Mouse (Mus musculus): ENCODE data around the gene Kdm6b.

Gene Kdm6b

DNA sequence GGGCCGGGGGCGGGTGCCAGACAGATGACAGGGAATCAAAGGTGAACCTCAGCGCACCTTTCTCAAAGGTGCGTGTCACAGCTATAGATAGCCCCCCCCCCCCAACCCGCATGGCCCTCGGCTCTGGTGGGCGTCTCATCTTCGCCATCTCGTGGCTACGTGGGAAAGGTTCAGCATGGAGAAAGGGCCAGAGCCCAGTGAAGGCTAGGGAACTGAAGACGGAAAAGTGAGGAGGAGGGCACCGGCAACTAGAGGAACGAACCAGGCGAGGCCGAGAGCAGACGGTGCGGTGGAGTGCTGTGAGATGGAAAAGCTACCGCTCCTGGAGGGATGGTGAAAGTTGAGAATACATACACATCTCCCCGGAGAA is 6.0 kb upstream of the Kdm6b start:
- peak; percentile 69 to 72 for DNase-seq (ENCODE audit: low spot score in 2 of 2)

- peak; percentile 97 to 99 for DNase-seq (ENCODE audit: low spot score in 2 of 2)
Measured at GRCm38 (mm10) chr11:69418481-69419442, 5.3 kb upstream of the Kdm6b start.

- peak; percentile 96 to 97 for DNase-seq (ENCODE audit: low spot score in 2 of 2)
Measured at GRCm38 (mm10) chr11:69417449-69418384, 4.2 kb upstream of the Kdm6b start.

- DNase-seq (ENCODE audit: low spot score in 2 of 2) = no peak
Measured at GRCm38 (mm10) chr11:69416921-69417448, 3.5 kb upstream of the Kdm6b start.

GRCm38 (mm10) chr11:69416509-69416908 is 3.0 kb upstream of the Kdm6b start:
- DNase-seq (ENCODE audit: low spot score in 2 of 2) = no peak

DNA sequence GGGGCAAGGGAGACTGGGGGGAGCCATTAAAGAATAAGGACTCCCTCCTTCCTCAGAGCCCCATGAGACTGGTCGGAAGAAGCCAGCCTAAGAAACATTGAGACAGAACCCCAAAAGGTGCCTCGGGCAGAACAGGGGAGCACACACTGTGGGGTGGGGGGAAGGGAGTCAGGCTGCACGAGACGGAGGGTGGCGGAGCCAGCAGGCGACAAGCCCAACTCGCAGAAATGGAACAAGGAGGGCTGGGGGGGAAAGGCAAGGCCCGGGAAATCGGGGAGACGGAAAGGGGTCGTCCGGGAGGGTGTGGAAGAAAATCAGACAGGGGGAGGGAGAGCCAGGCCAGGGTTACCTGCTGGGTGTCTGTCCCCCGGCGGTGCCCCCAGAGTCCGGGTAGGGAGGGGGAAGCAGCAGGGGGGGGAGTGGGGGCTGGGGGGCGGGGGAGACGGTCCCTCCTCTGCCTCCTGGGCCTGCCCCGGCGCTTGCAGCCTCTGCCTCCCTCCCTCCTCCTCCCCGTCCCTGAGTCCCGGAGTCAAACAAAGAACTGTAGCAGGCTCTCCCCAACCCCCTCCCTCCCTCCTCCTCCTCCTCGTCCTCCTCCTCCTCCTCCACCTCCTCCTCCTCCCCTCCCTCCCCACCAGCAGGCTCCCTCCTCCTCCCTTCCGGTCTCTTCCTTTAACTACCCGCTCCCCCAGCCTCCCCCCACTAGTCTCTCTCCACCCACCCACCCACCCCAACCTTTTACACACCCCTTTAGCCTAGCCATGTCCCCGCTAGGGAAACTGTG is 2.4 kb upstream of the Kdm6b start:
- DNase-seq (ENCODE audit: low spot score in 2 of 2) = peak; percentile 77 to 83

GRCm38 (mm10) chr11:69415327-69415667 is 1.8 kb upstream of the Kdm6b start:
- peak; percentile 77 to 86 for DNase-seq (ENCODE audit: low spot score in 2 of 2)

GRCm38 (mm10) chr11:69414421-69415326 is 1.2 kb upstream of the Kdm6b start:
- DNase-seq (ENCODE audit: low spot score in 2 of 2) = peak; percentile 25 to 42

DNA sequence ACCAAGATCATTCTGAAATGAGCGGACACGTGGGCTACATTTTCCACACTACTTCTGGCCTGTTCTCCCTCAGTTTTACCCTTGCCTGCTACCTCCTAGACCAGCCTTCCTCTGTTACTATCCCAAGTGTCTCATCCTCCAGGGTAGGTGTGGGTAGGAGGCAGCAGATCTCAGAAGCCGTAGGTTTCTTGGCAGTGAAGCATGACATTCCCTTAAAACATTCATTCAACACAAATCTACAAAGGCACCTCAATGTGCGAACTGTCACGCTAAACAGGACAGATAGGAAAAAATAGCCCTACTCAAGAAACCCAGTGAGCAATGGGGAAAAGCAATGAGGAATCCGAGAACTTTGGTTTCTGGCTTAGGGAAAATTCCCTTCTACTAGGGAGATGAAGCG is 927 bp downstream of the Kdm6b start:
- peak in 1 of 2 experiments; percentile 33 for DNase-seq (ENCODE audit: low spot score in 2 of 2)

DNA sequence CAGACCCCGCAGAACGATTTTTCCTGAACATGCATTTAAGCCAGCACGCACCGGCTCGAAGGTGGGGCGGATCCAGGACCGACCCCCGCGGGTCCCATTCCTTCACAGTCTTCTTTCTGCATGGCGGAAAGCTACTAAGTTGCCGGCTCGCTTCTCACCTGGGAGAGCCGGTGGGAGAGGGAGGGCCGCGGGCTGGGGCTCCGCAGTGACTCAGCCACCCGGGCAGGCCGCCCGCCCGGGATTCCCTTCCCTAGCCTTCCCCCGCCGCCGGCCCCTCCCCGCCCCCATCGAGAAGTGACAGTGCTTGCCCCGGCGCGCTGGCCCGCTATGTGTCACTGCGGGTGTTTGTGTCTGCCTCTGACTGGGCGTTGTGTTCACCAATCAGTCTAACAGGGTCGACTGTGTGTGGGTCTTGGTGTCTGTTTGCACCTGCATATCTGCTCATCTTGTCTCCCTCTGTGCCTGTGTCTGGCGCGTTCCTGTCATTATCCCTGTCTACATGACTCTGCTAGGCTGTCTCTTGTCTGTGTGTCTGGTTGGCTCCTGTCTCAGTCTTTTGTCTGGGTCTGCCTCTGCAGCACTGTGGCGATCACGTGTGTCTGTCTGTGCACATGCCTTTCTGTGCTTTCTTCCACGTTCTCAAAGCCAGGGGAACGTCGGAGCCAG is 1.8 kb downstream of the Kdm6b start:
- DNase-seq (ENCODE audit: low spot score in 2 of 2) = peak; percentile 75 to 80

- peak; percentile 97 for DNase-seq (ENCODE audit: low spot score in 2 of 2)
Measured at GRCm38 (mm10) chr11:69411073-69411535, 2.4 kb downstream of the Kdm6b start.

DNA sequence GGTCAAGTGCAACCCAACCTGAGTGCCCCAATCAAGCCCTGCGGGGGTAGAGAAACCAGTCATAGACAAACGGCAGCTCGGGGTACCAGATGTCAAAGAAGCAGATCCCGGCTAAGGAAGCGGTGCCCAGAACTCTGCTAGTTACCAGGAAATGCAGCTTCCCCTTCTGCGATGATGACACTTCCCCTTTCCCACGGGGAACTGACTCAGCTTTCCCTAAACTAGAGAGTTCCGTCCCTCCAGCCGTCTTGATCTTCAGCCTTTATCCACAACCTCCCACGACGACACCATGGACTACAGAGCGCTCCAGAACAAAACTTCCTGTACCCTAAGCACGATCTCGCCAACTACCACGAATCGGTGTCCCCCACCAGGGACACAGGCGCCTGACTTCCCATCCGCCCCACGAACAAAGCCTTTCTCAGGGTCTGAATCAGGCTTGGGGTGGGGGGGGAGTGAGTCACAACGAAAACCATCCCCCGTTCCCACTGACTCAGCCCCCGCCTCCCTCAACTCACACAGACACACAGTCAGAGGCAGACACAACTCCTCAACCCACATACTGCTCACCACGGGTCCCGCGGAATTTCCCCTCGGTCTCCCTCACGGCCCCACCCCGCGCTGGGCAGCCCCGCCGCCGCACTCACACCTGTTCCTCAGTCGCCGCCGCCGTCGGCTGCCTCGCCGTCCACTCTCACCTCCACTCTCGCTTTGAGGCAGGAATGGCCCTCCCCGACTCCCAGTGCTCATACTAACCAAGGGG is 3.0 kb downstream of the Kdm6b start:
- DNase-seq (ENCODE audit: low spot score in 2 of 2) = peak; percentile 73 to 83

DNA sequence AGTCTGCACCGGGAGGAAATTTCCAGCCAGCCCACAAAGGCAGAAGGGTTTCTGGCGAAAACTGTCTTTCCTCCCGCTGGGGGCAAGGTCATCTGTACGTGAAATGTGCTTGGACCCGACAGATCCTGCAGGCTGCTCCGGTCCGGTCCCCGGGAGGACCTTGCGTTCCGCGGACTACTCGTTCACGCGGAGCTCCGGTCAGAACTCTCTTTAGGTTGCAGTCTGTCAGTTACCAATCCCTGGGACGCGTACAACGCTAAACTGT is 3.5 kb downstream of the Kdm6b start:
- DNase-seq (ENCODE audit: low spot score in 2 of 2) = peak in 1 of 2 experiments; percentile 73

- DNase-seq (ENCODE audit: low spot score in 2 of 2) = peak; percentile 88 to 89
Measured at GRCm38 (mm10) chr11:69409378-69410044, 4.0 kb downstream of the Kdm6b start.

DNA sequence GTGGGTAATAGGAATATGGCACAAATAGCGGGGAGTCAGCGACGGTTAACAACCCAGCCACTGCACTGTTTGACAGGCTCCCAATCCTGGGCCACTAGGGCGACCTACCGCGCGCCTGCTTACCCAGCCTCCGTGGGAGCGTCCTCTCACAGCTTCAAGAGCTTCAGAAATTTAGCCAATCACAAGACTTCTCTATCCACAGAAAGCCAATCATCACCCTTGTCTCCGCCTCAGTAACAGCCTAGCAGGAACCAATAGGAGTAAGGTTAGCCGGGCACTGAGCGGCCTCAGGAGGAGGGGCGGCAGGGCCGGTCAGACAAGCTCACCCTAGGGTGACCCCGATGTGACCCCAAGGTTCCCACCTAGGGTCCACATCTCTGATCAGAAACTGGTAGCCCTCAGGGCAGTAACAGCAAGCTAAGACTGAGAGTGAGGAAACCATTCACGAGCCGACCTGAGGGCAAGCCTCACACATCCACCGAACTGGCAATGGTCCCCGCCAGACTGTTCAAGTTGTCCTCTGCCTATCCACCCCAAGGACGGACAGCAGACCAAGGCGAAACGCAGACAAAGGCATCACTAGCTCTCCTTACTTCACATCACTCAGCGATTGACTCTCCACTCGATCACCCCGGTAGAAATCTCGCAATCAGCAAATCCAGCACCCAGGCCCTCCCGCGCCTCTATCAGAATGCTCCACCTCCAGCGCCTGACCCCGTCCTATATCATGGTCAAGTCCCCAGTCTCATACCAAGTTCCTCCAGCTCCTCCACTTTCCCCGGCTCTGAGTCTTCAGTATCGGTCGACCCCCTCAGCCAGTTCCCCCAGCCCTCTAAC is 4.7 kb downstream of the Kdm6b start:
- peak; percentile 86 to 93 for DNase-seq (ENCODE audit: low spot score in 2 of 2)

GRCm38 (mm10) chr11:69407724-69408004 is 5.8 kb downstream of the Kdm6b start:
- DNase-seq (ENCODE audit: low spot score in 2 of 2) = no peak

DNA sequence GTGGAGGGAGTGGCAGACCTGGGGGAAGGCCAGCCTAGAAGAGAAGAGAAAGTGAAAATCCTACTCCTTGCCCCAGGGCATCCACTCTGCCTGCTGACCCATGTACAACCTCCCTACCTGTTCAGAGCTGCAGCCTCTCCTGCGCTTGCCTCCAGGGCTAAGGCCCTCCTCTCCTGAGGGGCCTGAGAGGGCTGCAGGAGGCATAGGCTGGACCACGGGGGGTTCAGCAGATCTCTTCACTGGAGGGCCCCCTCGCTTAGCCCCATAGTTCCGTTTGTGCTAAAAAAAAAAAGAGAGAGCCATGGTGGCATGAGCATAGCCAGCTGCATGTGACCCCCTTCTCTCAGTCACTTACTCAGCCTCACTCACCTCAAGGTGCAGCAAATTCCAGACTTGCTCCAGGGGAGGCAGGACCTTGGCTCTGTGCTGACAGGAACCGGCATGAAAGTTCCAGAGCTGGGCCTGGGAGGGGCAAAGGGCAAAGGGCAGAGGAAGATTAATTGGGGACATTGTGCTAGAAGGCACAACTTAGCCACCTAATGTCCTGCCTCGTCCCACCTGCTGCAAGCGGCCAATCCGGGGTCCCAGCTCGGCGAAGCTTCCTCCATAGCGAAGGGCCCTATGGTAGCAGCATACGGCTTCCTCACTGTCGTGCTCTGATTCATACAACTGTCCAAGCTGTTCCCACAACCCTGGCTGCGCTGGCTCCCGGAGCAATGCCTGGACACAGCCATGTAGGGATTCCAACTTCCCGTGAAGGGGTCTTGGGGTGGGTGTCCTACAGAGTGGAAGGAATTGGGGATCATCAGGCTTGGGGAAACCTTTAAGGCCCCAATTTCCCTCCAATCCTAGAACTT is 6.4 kb downstream of the Kdm6b start:
- peak in 1 of 2 experiments; percentile 42 for DNase-seq (ENCODE audit: low spot score in 2 of 2)

Data from right cerebral cortex, postnatal 10 days (tissue).